ENCODE assay signal across 21 mouse cellular contexts in genomic region chrX:73391481-73391880, GRCm38 (mm10). TPM values are rescaled to one million over a fixed set of nuclear protein-coding genes. Genes with fewer than 3 reads are reported as not detected.
DNase-seq lines count a peak whose midpoint lies in the region.
"Had no signal": no experiment of that assay in that cellular context is flagged by ENCODE, and none has a peak within 500 bp of the region (broad histone marks: within the 10 kb centered on the region; RNA-seq: fewer than 3 reads in every experiment).

No protein-coding gene starts in this region.

- peak; percentile 13 to 55 for DNase-seq in gastrocnemius, adult 8-10 months (ENCODE audit: low spot score in 2 of 2)
- DNase-seq in gastrocnemius, postnatal 4 days (ENCODE audit: low spot score in 2 of 2), result no peak
- DNase-seq in 3T3-L1 (ENCODE audit: low read depth, low spot score) (peak; percentile 5), adipocyte (ENCODE audit: low spot score) (peak; percentile 28)
- DNase-seq in skeletal muscle tissue, adult 2 months (ENCODE audit: low read depth, low spot score), result peak; percentile 85
- no peak for DNase-seq in layer of hippocampus, adult 9-10 months (ENCODE audit: low spot score)
- DNase-seq: adrenal gland, postnatal 10 days; cerebellum, adult 11 months; cerebellum, adult 2 months; cerebellum, adult 9-11 months; cerebellum, postnatal 25 days; forebrain, postnatal 0 days; heart, adult 11 months; heart, postnatal 10 days; heart, postnatal 36 days; kidney, adult 18-20 months had no signal

RNA-seq across cellular contexts. Expression of gene Gm18336, which starts 7.1 kb away (rescaled TPM):
- total RNA-seq in gastrocnemius, adult 8-10 months (2022), result not detected
- not detected for total RNA-seq in gastrocnemius, postnatal 4 days (2021)
- total RNA-seq: adrenal gland, adult 18-20 months; adrenal gland, postnatal 10 days; adrenal gland, postnatal 4 days; common myeloid progenitor, adult 5-6 weeks; heart, postnatal 10 days; heart, postnatal 36 days had no signal

RNA-seq across cellular contexts. Expression of gene Zfp92, which starts 19.4 kb away (rescaled TPM):
- total RNA-seq in gastrocnemius, adult 8-10 months (2022), result not detected
- total RNA-seq in gastrocnemius, postnatal 4 days (2021), result not detected
- total RNA-seq: common myeloid progenitor, adult 5-6 weeks; heart, postnatal 10 days; heart, postnatal 36 days had no signal

RNA-seq across cellular contexts. Expression of gene Trex2, which starts 43.7 kb away (rescaled TPM):
- total RNA-seq in gastrocnemius, adult 8-10 months (2022), result not detected
- total RNA-seq in gastrocnemius, postnatal 4 days (2021), result not detected
- total RNA-seq: adrenal gland, adult 18-20 months; adrenal gland, postnatal 10 days; adrenal gland, postnatal 4 days; common myeloid progenitor, adult 5-6 weeks; forebrain, postnatal 0 days; heart, postnatal 10 days; heart, postnatal 36 days; hindbrain, postnatal 0 days had no signal

RNA-seq across cellular contexts. Expression of gene Zfp275, which starts 49.1 kb away (rescaled TPM):
- 1 to 10 TPM; 4.5 to 5.0 (median 4.6) TPM for total RNA-seq in gastrocnemius, adult 8-10 months (2022)
- 10 to 100 TPM; 24.3 to 26.3 TPM for total RNA-seq in gastrocnemius, postnatal 4 days (2021)

RNA-seq across cellular contexts. Expression of gene Gm45015, which starts 54.8 kb away (rescaled TPM):
- total RNA-seq in gastrocnemius, adult 8-10 months (2022), result not detected
- total RNA-seq in gastrocnemius, postnatal 4 days (2021), result not detected
- total RNA-seq: adrenal gland, adult 18-20 months; adrenal gland, postnatal 10 days; adrenal gland, postnatal 4 days; common myeloid progenitor, adult 5-6 weeks; ES-E14; forebrain, postnatal 0 days; heart, postnatal 10 days; heart, postnatal 36 days; hindbrain, postnatal 0 days had no signal

Comparison
In these comparisons a context has a peak if more than half of its experiments do, and no peak if none do; other contexts are left out.
1. DNase-seq: peak in gastrocnemius, adult 8-10 months (2 of 2), 3T3-L1 (single experiment), adipocyte (single experiment) and skeletal muscle tissue, adult 2 months (single experiment); none in gastrocnemius, postnatal 4 days (0 of 2) and layer of hippocampus, adult 9-10 months (single experiment).